Mouse (Mus musculus): ENCODE measurements at regions not wholly inside any gene's neighbourhood (a gene's known extent, or its start where the extent isn't known, plus 50 kb on each side); places are given as distances from the start of the nearest gene placed in this dataset.

- peak; percentile 29 for DNase-seq (ENCODE audit: low read depth, low spot score)
These were observed 945.4 kb upstream of the Pou3f2 start for GRCm38 (mm10) chr4:23433606-23434005.
